Mouse (Mus musculus) liver, embryonic 16.5 days (tissue): ENCODE data around the gene Znrf3. TPM values are rescaled to one million over a fixed set of nuclear protein-coding genes. Genes with fewer than 3 reads are reported as not detected.
A peak's percentile ranks its signal among the peaks of the same experiment; 100 is the strongest.

Experiments
- ATAC-seq: fragments of 200-750 bp; cut with Nextera tagmentation; 2 replicates; pipeline ENCODE4 v1.8.0; 2017; ENCODE audit warnings: low read depth, mild to moderate bottlenecking, moderate number of reproducible peaks, moderate library complexity
- H3K27ac ChIP-seq: fragments of 300-500 bp; sonication (generic); 2 replicates; pipeline ENCODE4 v1.5.1; 2014; ENCODE audit warnings: mild to moderate bottlenecking, low read length
- H3K27me3 ChIP-seq: fragments of 300-500 bp; sonication (generic); 2 replicates; pipeline ENCODE4 v1.6.1; 2014; ENCODE audit warnings: low read depth, low read length, mixed read lengths; ENCODE audit not compliant: control insufficient read depth, insufficient read depth
- H3K36me3 ChIP-seq: fragments of 300-500 bp; sonication (generic); 2 replicates; pipeline ENCODE4 v1.6.1; 2014; ENCODE audit warnings: mild to moderate bottlenecking; ENCODE audit not compliant: control insufficient read depth, insufficient read depth
- H3K4me1 ChIP-seq: fragments of 300-500 bp; sonication (generic); 2 replicates; pipeline ENCODE4 v1.6.1; 2014; ENCODE audit warnings: low read depth, low read length, mixed read lengths; ENCODE audit not compliant: control insufficient read depth
- H3K4me2 ChIP-seq: fragments of 300-500 bp; sonication (generic); 2 replicates; pipeline ENCODE4 v1.6.1; 2014; ENCODE audit warnings: low read depth, low read length, mixed read lengths
- H3K4me3 ChIP-seq: fragments of 300-500 bp; sonication (generic); 2 replicates; pipeline ENCODE4 v1.5.1; 2014; ENCODE audit warnings: low read depth, mild to moderate bottlenecking, low read length
- H3K9ac ChIP-seq: fragments of 300-500 bp; sonication (generic); 2 replicates; pipeline ENCODE4 v1.6.1; 2014; ENCODE audit warnings: low read depth, low read length
- H3K9me3 ChIP-seq: fragments of 300-500 bp; sonication (generic); replicated peaks from 2 replicates; pipeline ENCODE4 v1.6.1; 2016; ENCODE audit warnings: low read length; ENCODE audit not compliant: control insufficient read depth
- WGBS: fragments of 180-500 bp; shearing (Covaris S2); extraction: QIAGEN DNeasy Blood & Tissue Kit; methylation state at CpG from one replicate; pipeline ENCODE4 v1.1.7; 2014; ENCODE audit not compliant: insufficient replicate concordance; 5-methylcytosine and 5-hydroxymethylcytosine counted together
- polyA plus RNA-seq: library from polyadenylated mRNA; unstranded; fragments of >200 nt; fragmentation: Nextera tagmentation; extraction: Ambion mirVana; gene quantifications from 2 replicates; pipeline ENCODE4 v1.2.1, GENCODE M21; 2015

Gene Znrf3
- polyA plus RNA-seq, 1 experiment from 2014 or later = 2.9 TPM

DNA sequence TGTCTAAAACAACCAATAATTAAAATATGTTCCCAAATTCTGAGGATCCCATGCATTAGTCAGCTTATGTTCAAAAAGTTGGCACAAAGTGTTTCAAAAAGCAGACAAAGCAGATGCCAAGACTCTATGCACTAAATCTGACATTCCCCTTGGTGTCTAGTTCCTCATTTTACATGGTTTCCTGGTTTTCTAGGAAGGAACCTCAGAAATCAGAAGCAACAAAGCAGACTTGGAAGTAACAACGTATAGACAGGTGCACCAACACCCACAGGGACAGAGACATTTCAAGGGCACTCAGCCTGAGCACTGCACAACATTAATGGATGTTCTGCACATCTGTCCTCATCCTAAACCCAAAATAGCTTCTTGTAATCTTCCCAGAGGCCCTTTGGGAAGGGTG is 13.8 kb downstream of the Znrf3 start:
- Histone ChIP-seq H3K36me3 (no peaks in the 10 kb centered on the region), H3K4me1 (no peaks in the 10 kb centered on the region), H3K9ac (no peak overlapping the region), H3K4me3 (no peak overlapping the region), H3K9me3 (no peaks in the 10 kb centered on the region), H3K27ac (no peak overlapping the region), H3K4me2 (no peak overlapping the region), H3K27me3 (no peaks in the 10 kb centered on the region)
- WGBS = 13% methylated on average over 1 of the region's 1 CpGs
- no peak for ATAC-seq

GRCm38 (mm10) chr11:5429396-5430190 is 15.1 kb downstream of the Znrf3 start:
- Histone ChIP-seq H3K27me3 (no peaks in the 10 kb centered on the region), H3K4me1 (no peaks in the 10 kb centered on the region), H3K4me3 (no peak overlapping the region), H3K9me3 (no peaks in the 10 kb centered on the region), H3K9ac (no peak overlapping the region), H3K36me3 (no peaks in the 10 kb centered on the region), H3K4me2 (no peak overlapping the region), H3K27ac (no peak overlapping the region)
- ATAC-seq = no peak
- WGBS = 45% methylated on average over 4 of the region's 4 CpGs

- WGBS = 72% methylated on average over 3 of the region's 3 CpGs
- H3K27ac ChIP-seq = no peak overlapping the region
- no peak overlapping the region for H3K9ac ChIP-seq
- no peaks in the 10 kb centered on the region for H3K9me3 ChIP-seq
- no peak overlapping the region for H3K4me3 ChIP-seq
- no peaks in the 10 kb centered on the region for H3K27me3 ChIP-seq
- ATAC-seq = no peak
- no peaks in the 10 kb centered on the region; the same call in 1 of the 2 replicates for H3K4me1 ChIP-seq
- no peak overlapping the region for H3K4me2 ChIP-seq
- no peaks in the 10 kb centered on the region for H3K36me3 ChIP-seq
Measured at GRCm38 (mm10) chr11:5427251-5427650, 17.4 kb downstream of the Znrf3 start.

DNA sequence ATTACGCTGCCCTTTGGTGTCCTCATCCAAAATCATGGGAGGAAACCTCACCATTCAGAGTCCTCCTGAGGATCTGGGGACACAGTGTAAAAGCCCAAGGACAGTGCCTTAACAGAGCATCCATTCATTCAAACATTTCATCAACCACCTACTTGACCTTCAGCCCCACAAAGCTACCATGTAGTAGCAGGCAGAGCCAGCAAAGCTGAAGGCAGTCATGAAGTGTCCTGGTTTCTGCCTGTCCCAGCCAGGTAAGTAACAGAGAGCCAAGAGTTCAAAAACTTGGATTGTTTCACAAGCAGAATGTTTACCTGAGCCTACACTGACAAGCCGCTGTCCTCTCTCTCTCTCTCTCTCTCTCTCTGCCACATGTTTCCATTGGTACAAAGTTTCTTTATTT is 18.3 kb downstream of the Znrf3 start:
- Histone ChIP-seq H3K36me3 (no peaks in the 10 kb centered on the region), H3K27ac (peak overlapping the region; percentile 42), H3K4me2 (no peak overlapping the region), H3K9me3 (no peaks in the 10 kb centered on the region), H3K4me1 (no peaks in the 10 kb centered on the region; the same call in 1 of the 2 replicates), H3K27me3 (no peaks in the 10 kb centered on the region), H3K9ac (no peak overlapping the region), H3K4me3 (no peak overlapping the region)
- ATAC-seq = peak; percentile 81
- 75% methylated on average over 2 of the region's 2 CpGs for WGBS

GRCm38 (mm10) chr11:5425106-5425505 is 19.5 kb downstream of the Znrf3 start:
- no peak overlapping the region for H3K9ac ChIP-seq
- H3K4me1 ChIP-seq = no peaks in the 10 kb centered on the region; the same call in 1 of the 2 replicates
- no peak overlapping the region for H3K27ac ChIP-seq
- H3K9me3 ChIP-seq = no peaks in the 10 kb centered on the region
- no peaks in the 10 kb centered on the region for H3K36me3 ChIP-seq
- H3K4me2 ChIP-seq = no peak overlapping the region
- H3K27me3 ChIP-seq = no peaks in the 10 kb centered on the region
- 62% methylated on average over 2 of the region's 2 CpGs for WGBS
- no peak overlapping the region for H3K4me3 ChIP-seq
- ATAC-seq = no peak

GRCm38 (mm10) chr11:5424185-5424584 is 20.5 kb downstream of the Znrf3 start:
- Histone ChIP-seq H3K4me1 (no peaks in the 10 kb centered on the region; the same call in none of the 2 replicates), H3K4me2 (no peak overlapping the region), H3K27me3 (no peaks in the 10 kb centered on the region), H3K36me3 (no peaks in the 10 kb centered on the region), H3K4me3 (no peak overlapping the region), H3K9me3 (no peaks in the 10 kb centered on the region), H3K9ac (no peak overlapping the region), H3K27ac (no peak overlapping the region)
- WGBS = 35% methylated on average over 4 of the region's 4 CpGs
- ATAC-seq = no peak

DNA sequence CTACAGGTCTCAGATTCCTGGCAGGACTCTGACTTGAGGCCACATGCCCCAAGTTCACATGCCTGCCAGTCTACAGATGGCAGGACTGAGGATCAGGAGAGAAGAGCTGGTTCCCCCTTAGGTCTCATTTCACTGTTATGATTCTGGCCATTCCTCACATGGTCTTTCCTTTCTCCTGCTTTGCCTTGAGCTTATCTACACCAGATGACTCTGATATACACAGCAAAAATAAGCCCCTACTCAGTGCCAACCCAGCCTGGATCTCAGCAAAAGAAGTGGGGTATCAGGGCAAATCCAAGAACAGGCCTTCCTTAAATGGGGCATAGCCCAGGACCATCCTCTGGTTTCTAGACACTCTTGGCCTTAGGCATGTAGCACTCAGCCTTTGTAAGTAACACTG is 21.6 kb downstream of the Znrf3 start:
- no peak for ATAC-seq
- H3K36me3 ChIP-seq = no peaks in the 10 kb centered on the region
- H3K9me3 ChIP-seq = no peaks in the 10 kb centered on the region
- no peak overlapping the region for H3K27ac ChIP-seq
- no peak overlapping the region for H3K4me2 ChIP-seq
- no peaks in the 10 kb centered on the region; the same call in none of the 2 replicates for H3K4me1 ChIP-seq
- no peak overlapping the region for H3K9ac ChIP-seq
- H3K4me3 ChIP-seq = no peak overlapping the region
- H3K27me3 ChIP-seq = no peaks in the 10 kb centered on the region

- Histone ChIP-seq H3K4me3 (no peak overlapping the region), H3K4me1 (no peaks in the 10 kb centered on the region; the same call in none of the 2 replicates), H3K9me3 (no peaks in the 10 kb centered on the region), H3K27ac (no peak overlapping the region), H3K36me3 (no peaks in the 10 kb centered on the region), H3K9ac (no peak overlapping the region), H3K27me3 (no peaks in the 10 kb centered on the region), H3K4me2 (no peak overlapping the region)
- 21% methylated on average over 1 of the region's 1 CpGs for WGBS
- ATAC-seq = no peak
Measured at GRCm38 (mm10) chr11:5422252-5422636, 22.4 kb downstream of the Znrf3 start.

- ATAC-seq = peak; percentile 61; the same call in 1 of the 2 replicates
- H3K27ac ChIP-seq = 0 out of 2 replicates have a peak overlapping the region, but pooled peaks have one; percentile 16
- no peak overlapping the region for H3K4me2 ChIP-seq
- WGBS = 30% methylated on average over 4 of the region's 4 CpGs
- no peaks in the 10 kb centered on the region for H3K36me3 ChIP-seq
- no peaks in the 10 kb centered on the region for H3K27me3 ChIP-seq
- H3K9me3 ChIP-seq = no peaks in the 10 kb centered on the region
- H3K4me3 ChIP-seq = no peak overlapping the region
- H3K4me1 ChIP-seq = no peaks in the 10 kb centered on the region; the same call in none of the 2 replicates
- H3K9ac ChIP-seq = no peak overlapping the region
Measured at GRCm38 (mm10) chr11:5421506-5422251, 23.0 kb downstream of the Znrf3 start.
